Mouse (Mus musculus): ENCODE data around the gene Tmem39a.

DNA sequence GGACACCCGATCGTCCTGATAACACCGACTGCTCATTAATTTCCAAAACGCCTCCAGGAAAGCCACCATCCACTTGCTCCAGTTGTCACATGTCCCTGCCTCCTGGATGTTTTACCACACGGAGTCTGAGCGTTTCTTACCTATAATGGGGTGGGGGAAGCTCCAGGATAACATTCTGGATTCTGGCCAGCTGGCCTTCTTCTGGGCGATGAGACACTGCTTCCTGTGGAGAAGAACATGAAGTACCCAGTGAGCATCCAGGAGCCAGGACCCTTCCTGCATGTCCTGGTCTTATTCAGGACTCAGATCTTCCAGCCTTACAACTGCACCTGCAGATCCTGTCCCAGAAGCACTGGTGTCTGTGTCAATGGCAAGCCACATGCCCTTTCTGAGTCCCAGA lies 66.9 kb downstream of the Tmem39a start:
- TF ChIP-seq GATA1 (IDR thresholded peaks at IDR 0.05; ENCODE audit: low read length), result no peak
- no peak for TF ChIP-seq TAL1 (IDR thresholded peaks at IDR 0.05; ENCODE audit: low read length)

Measured in erythroblast, embryonic 14.5 days (primary cell).